Mouse (Mus musculus): ENCODE results near the gene Cdh26. TPM values are rescaled to one million over a fixed set of nuclear protein-coding genes. Genes with fewer than 3 reads are reported as not detected.
A peak's percentile ranks its signal among the peaks of the same experiment; 100 is the strongest.

Cdh26 gene
- polyA plus RNA-seq, 1 experiment from 2014 or later, result 0.18 TPM

- WGBS, result 64% methylated on average over 4 of the region's 4 CpGs
- no peaks in the 10 kb centered on the region for H3K36me3 ChIP-seq (ENCODE audit: control insufficient read depth, insufficient read depth)
- no peak overlapping the region for H3K4me2 ChIP-seq (ENCODE audit: low read depth, low read length)
- no peak overlapping the region for H3K4me3 ChIP-seq (ENCODE audit: low read length)
- H3K27me3 ChIP-seq (ENCODE audit: control insufficient read depth, insufficient read depth, low read length), result no peaks in the 10 kb centered on the region
- H3K9me3 ChIP-seq (replicated peaks; ENCODE audit: control insufficient read depth, low read length), result peaks cover 5% of the 10 kb centered on the region
- no peaks in the 10 kb centered on the region for H3K4me1 ChIP-seq (ENCODE audit: control insufficient read depth, insufficient read depth, low read length)
- no peak for ATAC-seq (replicated peaks; ENCODE audit: extremely low read depth, insufficient read depth, low FRiP score)
- no peak overlapping the region for H3K27ac ChIP-seq (ENCODE audit: low read length)
- H3K9ac ChIP-seq (ENCODE audit: low read length), result no peak overlapping the region
Measured at GRCm38 (mm10) chr2:178488276-178488675, 57.9 kb downstream of the Cdh26 start.

GRCm38 (mm10) chr2:178490245-178490920 lies 60.1 kb downstream of the Cdh26 start:
- no peak overlapping the region for H3K27ac ChIP-seq (ENCODE audit: low read length)
- no peak overlapping the region for H3K4me2 ChIP-seq (ENCODE audit: low read depth, low read length)
- H3K36me3 ChIP-seq (ENCODE audit: control insufficient read depth, insufficient read depth), result no peaks in the 10 kb centered on the region
- H3K27me3 ChIP-seq (ENCODE audit: control insufficient read depth, insufficient read depth, low read length), result no peaks in the 10 kb centered on the region
- no peak for ATAC-seq (replicated peaks; ENCODE audit: extremely low read depth, insufficient read depth, low FRiP score)
- no peak overlapping the region for H3K4me3 ChIP-seq (ENCODE audit: low read length)
- H3K9ac ChIP-seq (ENCODE audit: low read length), result no peak overlapping the region
- peaks cover 13% of the 10 kb centered on the region for H3K4me1 ChIP-seq (ENCODE audit: control insufficient read depth, insufficient read depth, low read length)
- WGBS, result 54% methylated on average over 9 of the region's 9 CpGs
- peaks cover 5% of the 10 kb centered on the region for H3K9me3 ChIP-seq (replicated peaks; ENCODE audit: control insufficient read depth, low read length)

- Histone ChIP-seq H3K36me3 (ENCODE audit: control insufficient read depth, insufficient read depth) (no peaks in the 10 kb centered on the region), H3K4me2 (ENCODE audit: low read depth, low read length) (no peak overlapping the region), H3K9me3 (replicated peaks; ENCODE audit: control insufficient read depth, low read length) (no peaks in the 10 kb centered on the region), H3K4me3 (ENCODE audit: low read length) (no peak overlapping the region), H3K4me1 (ENCODE audit: control insufficient read depth, insufficient read depth, low read length) (peaks cover 25% of the 10 kb centered on the region), H3K9ac (ENCODE audit: low read length) (peak overlapping the region; percentile 22; the same call in 1 of the 2 replicates), H3K27ac (ENCODE audit: low read length) (peak overlapping the region; percentile 88), H3K27me3 (ENCODE audit: control insufficient read depth, insufficient read depth, low read length) (no peaks in the 10 kb centered on the region)
- WGBS, result 25% methylated on average over 11 of the region's 11 CpGs
- ATAC-seq (replicated peaks; ENCODE audit: extremely low read depth, insufficient read depth, low FRiP score), result peak; percentile 89
Measured at GRCm38 (mm10) chr2:178494066-178494465, 63.7 kb downstream of the Cdh26 start.

- no peak for ATAC-seq (replicated peaks; ENCODE audit: extremely low read depth, insufficient read depth, low FRiP score)
- Histone ChIP-seq H3K9me3 (replicated peaks; ENCODE audit: control insufficient read depth, low read length) (0 out of 2 replicates have a peak, but pooled peaks cover 4% of the 10 kb centered on the region), H3K4me2 (ENCODE audit: low read depth, low read length) (no peak overlapping the region), H3K4me3 (ENCODE audit: low read length) (no peak overlapping the region), H3K27me3 (ENCODE audit: control insufficient read depth, insufficient read depth, low read length) (no peaks in the 10 kb centered on the region), H3K36me3 (ENCODE audit: control insufficient read depth, insufficient read depth) (no peaks in the 10 kb centered on the region), H3K27ac (ENCODE audit: low read length) (no peak overlapping the region), H3K9ac (ENCODE audit: low read length) (no peak overlapping the region), H3K4me1 (ENCODE audit: control insufficient read depth, insufficient read depth, low read length) (peaks cover 25% of the 10 kb centered on the region)
- 75% methylated on average over 2 of the region's 2 CpGs for WGBS
Measured at GRCm38 (mm10) chr2:178495816-178496215, 65.5 kb downstream of the Cdh26 start.

GRCm38 (mm10) chr2:178497900-178498299 lies 67.6 kb downstream of the Cdh26 start:
- WGBS, result 32% methylated on average over 1 of the region's 1 CpGs
- no peaks in the 10 kb centered on the region; the same call in 1 of the 2 replicates for H3K27me3 ChIP-seq (ENCODE audit: control insufficient read depth, insufficient read depth, low read length)
- no peak for ATAC-seq (replicated peaks; ENCODE audit: extremely low read depth, insufficient read depth, low FRiP score)
- H3K4me1 ChIP-seq (ENCODE audit: control insufficient read depth, insufficient read depth, low read length), result peaks cover 25% of the 10 kb centered on the region
- H3K27ac ChIP-seq (ENCODE audit: low read length), result no peak overlapping the region
- H3K4me3 ChIP-seq (ENCODE audit: low read length), result no peak overlapping the region
- no peak overlapping the region for H3K9ac ChIP-seq (ENCODE audit: low read length)
- no peaks in the 10 kb centered on the region for H3K36me3 ChIP-seq (ENCODE audit: control insufficient read depth, insufficient read depth)
- H3K9me3 ChIP-seq (replicated peaks; ENCODE audit: control insufficient read depth, low read length), result 0 out of 2 replicates have a peak, but pooled peaks cover 4% of the 10 kb centered on the region
- H3K4me2 ChIP-seq (ENCODE audit: low read depth, low read length), result no peak overlapping the region

- H3K4me2 ChIP-seq (ENCODE audit: low read depth, low read length), result no peak overlapping the region
- WGBS, result 29% methylated on average over 5 of the region's 5 CpGs
- no peak overlapping the region for H3K4me3 ChIP-seq (ENCODE audit: low read length)
- no peak overlapping the region for H3K9ac ChIP-seq (ENCODE audit: low read length)
- H3K4me1 ChIP-seq (ENCODE audit: control insufficient read depth, insufficient read depth, low read length), result peaks cover 25% of the 10 kb centered on the region
- H3K36me3 ChIP-seq (ENCODE audit: control insufficient read depth, insufficient read depth), result no peaks in the 10 kb centered on the region
- ATAC-seq (replicated peaks; ENCODE audit: extremely low read depth, insufficient read depth, low FRiP score), result peak; percentile 50; the same call in 1 of the 2 replicates
- H3K27ac ChIP-seq (ENCODE audit: low read length), result no peak overlapping the region
- no peaks in the 10 kb centered on the region; the same call in 1 of the 2 replicates for H3K27me3 ChIP-seq (ENCODE audit: control insufficient read depth, insufficient read depth, low read length)
- H3K9me3 ChIP-seq (replicated peaks; ENCODE audit: control insufficient read depth, low read length), result 0 out of 2 replicates have a peak, but pooled peaks cover 4% of the 10 kb centered on the region
Measured at GRCm38 (mm10) chr2:178498409-178498808, 68.1 kb downstream of the Cdh26 start.

- H3K27me3 ChIP-seq (ENCODE audit: control insufficient read depth, insufficient read depth, low read length), result no peaks in the 10 kb centered on the region; the same call in 1 of the 2 replicates
- peaks cover 12% of the 10 kb centered on the region for H3K4me1 ChIP-seq (ENCODE audit: control insufficient read depth, insufficient read depth, low read length)
- no peak overlapping the region for H3K4me3 ChIP-seq (ENCODE audit: low read length)
- no peak overlapping the region for H3K4me2 ChIP-seq (ENCODE audit: low read depth, low read length)
- no peak for ATAC-seq (replicated peaks; ENCODE audit: extremely low read depth, insufficient read depth, low FRiP score)
- no peak overlapping the region for H3K27ac ChIP-seq (ENCODE audit: low read length)
- 76% methylated on average over 10 of the region's 10 CpGs for WGBS
- H3K9ac ChIP-seq (ENCODE audit: low read length), result no peak overlapping the region
- H3K9me3 ChIP-seq (replicated peaks; ENCODE audit: control insufficient read depth, low read length), result 0 out of 2 replicates have a peak, but pooled peaks cover 4% of the 10 kb centered on the region
- no peaks in the 10 kb centered on the region for H3K36me3 ChIP-seq (ENCODE audit: control insufficient read depth, insufficient read depth)
Measured at GRCm38 (mm10) chr2:178502469-178502868, 72.1 kb downstream of the Cdh26 start.

GRCm38 (mm10) chr2:178506056-178506455 lies 75.7 kb downstream of the Cdh26 start:
- WGBS, result 45% methylated on average over 12 of the region's 12 CpGs
- ATAC-seq (replicated peaks; ENCODE audit: extremely low read depth, insufficient read depth, low FRiP score), result no peak

GRCm38 (mm10) chr2:178507379-178508014 lies 77.2 kb downstream of the Cdh26 start:
- no peaks in the 10 kb centered on the region for H3K4me1 ChIP-seq (ENCODE audit: control insufficient read depth, insufficient read depth, low read length)
- no peak overlapping the region for H3K4me2 ChIP-seq (ENCODE audit: low read depth, low read length)
- no peak overlapping the region for H3K9ac ChIP-seq (ENCODE audit: low read length)
- 0 out of 2 replicates have a peak, but pooled peaks cover 3% of the 10 kb centered on the region for H3K27me3 ChIP-seq (ENCODE audit: control insufficient read depth, insufficient read depth, low read length)
- no peak overlapping the region for H3K27ac ChIP-seq (ENCODE audit: low read length)
- no peaks in the 10 kb centered on the region for H3K36me3 ChIP-seq (ENCODE audit: control insufficient read depth, insufficient read depth)
- 40% methylated on average over 6 of the region's 6 CpGs for WGBS
- no peak overlapping the region for H3K4me3 ChIP-seq (ENCODE audit: low read length)
- no peak for ATAC-seq (replicated peaks; ENCODE audit: extremely low read depth, insufficient read depth, low FRiP score)
- no peaks in the 10 kb centered on the region for H3K9me3 ChIP-seq (replicated peaks; ENCODE audit: control insufficient read depth, low read length)

More at GRCm38 (mm10) chr2:178506056-178506455, 75.7 kb downstream of the Cdh26 start:
- H3K27me3 ChIP-seq (ENCODE audit: control insufficient read depth, insufficient read depth, low read length), result peaks cover 3% of the 10 kb centered on the region; the same call in 1 of the 2 replicates
- H3K9ac ChIP-seq (ENCODE audit: low read length), result no peak overlapping the region
- H3K36me3 ChIP-seq (ENCODE audit: control insufficient read depth, insufficient read depth), result no peaks in the 10 kb centered on the region
- no peaks in the 10 kb centered on the region for H3K4me1 ChIP-seq (ENCODE audit: control insufficient read depth, insufficient read depth, low read length)
- no peak overlapping the region for H3K27ac ChIP-seq (ENCODE audit: low read length)
- H3K4me3 ChIP-seq (ENCODE audit: low read length), result no peak overlapping the region
- no peak overlapping the region for H3K4me2 ChIP-seq (ENCODE audit: low read depth, low read length)
- H3K9me3 ChIP-seq (replicated peaks; ENCODE audit: control insufficient read depth, low read length), result no peaks in the 10 kb centered on the region

Data from heart, embryonic 16.5 days (tissue).